Mouse (Mus musculus): ENCODE results near the gene Ccr7. TPM values are rescaled to one million over a fixed set of nuclear protein-coding genes. Genes with fewer than 3 reads are reported as not detected.

The Ccr7 gene
- polyA plus RNA-seq, 1 experiment from 2014 or later, result 0.12 TPM

DNA sequence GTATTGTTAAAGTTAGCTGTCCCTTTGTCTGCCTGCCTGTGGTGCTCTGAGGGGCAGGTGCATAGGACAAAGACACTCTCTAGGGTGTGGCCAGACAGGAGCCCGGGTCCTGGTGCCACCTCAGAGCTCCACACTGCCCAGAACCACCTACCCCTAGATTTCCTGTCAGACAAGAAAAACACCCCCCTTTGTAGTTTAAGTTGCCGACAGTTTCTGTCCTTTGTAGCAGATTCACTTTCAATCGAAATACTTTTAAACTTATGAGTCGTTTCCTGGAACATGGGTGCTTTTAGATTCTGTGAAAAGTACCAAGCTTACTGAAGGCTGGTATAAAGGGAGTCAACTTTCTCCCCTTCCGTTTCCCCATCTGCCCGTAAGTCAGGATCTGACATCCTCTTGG is 38.9 kb downstream of the Ccr7 start:
- in situ Hi-C loops (cut with MboI; ENCODE audit: low pct_unique_long_range_greater_than_20kb), result loop anchor here (10.0 kb wide), 1 partner anchor 201 kb away; no protein-coding TSS in a partner anchor
- H3K27me3 ChIP-seq, result peaks cover 9% of the 10 kb centered on the region
- CTCF ChIA-PET, result interaction anchor here (2.6 kb wide), 1 partner anchor 50 kb away, joined by 7 read pairs; no protein-coding TSS in a partner anchor
- ATAC-seq, result no peak
- no peak for TF ChIP-seq CTCF (IDR thresholded peaks at IDR 0.05)
- no peak for DNase-seq (ENCODE audit: low read depth, low spot score)
- POLR2A ChIA-PET, result no interaction called here

DNA sequence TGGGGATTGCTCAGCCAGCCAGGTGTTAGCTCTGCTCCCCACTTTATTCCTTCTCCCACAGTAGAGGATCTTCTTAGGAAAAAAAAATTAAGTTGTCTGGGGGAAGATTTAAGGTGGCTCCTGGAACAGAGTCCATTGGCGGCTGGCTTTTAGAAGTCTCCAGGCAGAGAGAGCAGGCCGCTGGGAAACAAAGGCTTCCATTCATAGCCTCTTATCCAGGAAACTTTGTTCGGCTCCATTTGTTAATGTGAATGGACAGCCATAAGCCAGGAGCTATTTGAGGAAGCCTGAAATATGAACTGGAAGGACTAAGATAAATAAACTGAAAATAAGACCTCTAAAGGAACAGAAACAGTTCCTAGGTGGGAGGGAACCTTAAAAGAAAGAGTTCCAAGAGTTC is 41.8 kb downstream of the Ccr7 start:
- ATAC-seq (no peak), DNase-seq (ENCODE audit: low read depth, low spot score) (no peak)
- no peak for TF ChIP-seq CTCF (IDR thresholded peaks at IDR 0.05)
- H3K27me3 ChIP-seq, result peaks cover 9% of the 10 kb centered on the region
- ChIA-PET CTCF (interaction anchor here (1.2 kb wide), 1 partner anchor 45 kb away, joined by 3 read pairs; no protein-coding TSS in a partner anchor), POLR2A (no interaction called here)
- in situ Hi-C loops (cut with MboI; ENCODE audit: low pct_unique_long_range_greater_than_20kb), result loop anchor here (5.0 to 10.0 kb wide), 2 partner anchors 66 to 198 kb away; no protein-coding TSS in a partner anchor

DNA sequence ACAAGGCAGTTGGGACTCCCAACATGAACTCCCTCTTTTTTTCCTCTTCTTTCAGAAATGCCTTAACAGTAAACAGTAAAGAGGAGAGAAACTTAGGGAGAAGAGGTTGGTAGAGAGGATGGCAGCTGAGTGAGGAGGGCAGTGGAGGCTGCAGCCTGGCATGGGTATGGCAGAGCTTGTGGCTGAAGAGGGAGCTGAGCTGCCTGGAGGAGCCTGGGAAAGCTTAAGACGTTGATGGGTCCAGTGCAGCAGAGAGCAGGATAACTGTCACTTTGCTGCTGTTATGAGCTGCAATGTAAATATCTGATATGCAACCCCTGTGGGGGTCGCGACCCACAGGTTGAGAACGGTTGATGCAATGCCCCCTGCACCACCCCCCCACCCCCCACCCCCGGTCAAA is 42.2 kb downstream of the Ccr7 start:
- POLR2A ChIA-PET, result no interaction called here
- H3K27me3 ChIP-seq, result peaks cover 9% of the 10 kb centered on the region
- no peak for TF ChIP-seq CTCF (IDR thresholded peaks at IDR 0.05)
- in situ Hi-C loops (cut with MboI; ENCODE audit: low pct_unique_long_range_greater_than_20kb), result loop anchor here (5.0 to 10.0 kb wide), 2 partner anchors 65 to 198 kb away; no protein-coding TSS in a partner anchor
- ATAC-seq, result no peak
- DNase-seq (ENCODE audit: low read depth, low spot score), result no peak
- CTCF ChIA-PET, result interaction anchor here (1.2 kb wide), 1 partner anchor 44 kb away, joined by 3 read pairs; no protein-coding TSS in a partner anchor

DNA sequence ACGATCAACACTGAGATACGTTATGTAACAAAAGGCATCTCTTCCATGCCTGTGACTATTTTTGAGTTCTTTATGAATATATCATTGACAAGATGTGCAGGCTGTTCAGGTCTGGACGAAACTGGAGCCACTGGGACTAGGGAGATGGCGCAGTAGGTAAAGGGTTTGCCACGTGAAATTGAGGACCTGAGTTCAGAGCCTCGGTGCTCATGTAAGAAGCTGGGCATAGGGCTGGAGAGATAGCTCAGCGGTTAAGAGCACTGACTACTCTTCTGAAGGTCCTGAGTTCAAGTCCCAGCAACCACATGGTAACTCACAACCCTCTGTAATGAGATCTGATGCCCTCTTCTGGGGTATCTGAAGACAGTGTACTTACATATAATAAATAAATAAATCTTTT is 43.2 kb downstream of the Ccr7 start:
- no peak for ATAC-seq
- in situ Hi-C loops (cut with MboI; ENCODE audit: low pct_unique_long_range_greater_than_20kb), result loop anchor here (5.0 to 10.0 kb wide), 2 partner anchors 64 to 197 kb away; no protein-coding TSS in a partner anchor
- TF ChIP-seq CTCF (IDR thresholded peaks at IDR 0.05), result no peak
- no peak for DNase-seq (ENCODE audit: low read depth, low spot score)
- peaks cover 9% of the 10 kb centered on the region for H3K27me3 ChIP-seq
- ChIA-PET CTCF (no interaction called here), POLR2A (no interaction called here)

DNA sequence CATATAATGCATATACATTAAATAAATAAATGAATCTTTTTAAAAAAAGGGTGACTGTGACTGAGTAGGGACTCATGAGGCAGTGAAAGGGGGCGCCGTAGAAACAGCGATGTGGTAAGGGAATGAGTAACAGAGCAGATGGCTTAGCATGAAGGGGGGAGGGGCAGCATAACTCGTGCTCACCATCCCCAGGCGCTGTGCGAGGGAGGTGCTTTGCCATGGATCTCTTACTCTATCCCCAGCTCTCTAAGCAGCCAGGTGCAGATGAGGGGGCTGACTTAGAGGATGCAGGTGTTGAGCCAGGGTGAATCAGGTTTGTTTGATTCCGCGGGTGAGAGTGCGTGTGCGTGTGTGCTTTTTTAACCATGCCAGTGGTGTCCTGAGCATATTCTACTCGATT is 43.7 kb downstream of the Ccr7 start:
- DNase-seq (ENCODE audit: low read depth, low spot score) (no peak), ATAC-seq (no peak)
- in situ Hi-C loops (cut with MboI; ENCODE audit: low pct_unique_long_range_greater_than_20kb), result loop anchor here (5.0 to 10.0 kb wide), 2 partner anchors 64 to 196 kb away; no protein-coding TSS in a partner anchor
- TF ChIP-seq CTCF (IDR thresholded peaks at IDR 0.05), result no peak
- peaks cover 9% of the 10 kb centered on the region for H3K27me3 ChIP-seq
- POLR2A ChIA-PET, result no interaction called here
- CTCF ChIA-PET, result no interaction called here

DNA sequence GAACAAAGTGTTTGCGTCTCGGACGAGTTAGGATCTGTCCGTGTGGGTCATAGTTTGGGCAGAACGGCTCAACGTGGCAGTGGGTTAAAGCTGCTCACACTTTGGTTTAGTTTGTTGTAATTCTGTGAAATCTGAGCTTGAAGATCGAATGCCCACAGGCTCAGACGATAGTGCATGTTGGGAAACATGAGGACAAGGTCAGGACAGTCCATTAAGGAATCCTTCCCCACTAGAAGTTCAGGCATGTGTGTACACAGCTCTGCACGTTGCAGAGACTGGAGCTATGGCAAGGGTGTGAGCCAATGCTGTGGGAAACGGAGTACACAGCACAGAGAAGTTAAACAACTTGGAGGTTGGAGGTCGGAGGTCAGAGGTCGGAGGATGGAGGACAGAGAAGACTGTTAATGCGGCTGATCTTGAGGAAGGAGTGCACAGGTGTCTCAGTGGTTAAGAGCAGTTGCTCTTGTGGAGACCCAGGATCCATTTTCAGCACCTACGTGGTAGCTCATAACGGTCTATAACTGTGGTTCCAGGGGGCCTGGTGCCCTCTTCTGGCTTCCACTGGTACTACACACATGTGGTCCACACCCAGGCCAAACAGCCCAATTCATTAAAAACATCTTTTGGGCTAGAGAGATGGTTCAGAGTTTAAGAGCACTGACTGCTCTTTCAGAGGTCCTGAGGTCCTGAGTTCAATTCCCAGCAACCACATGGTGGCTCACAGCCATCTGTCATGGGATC is 44.3 kb downstream of the Ccr7 start:
- no peak for ATAC-seq
- ChIA-PET POLR2A (no interaction called here), CTCF (interaction anchor here (1.4 kb wide), 1 partner anchor 45 kb away, joined by 5 read pairs; no protein-coding TSS in a partner anchor)
- no peak for DNase-seq (ENCODE audit: low read depth, low spot score)
- TF ChIP-seq CTCF (IDR thresholded peaks at IDR 0.05), result no peak
- in situ Hi-C loops (cut with MboI; ENCODE audit: low pct_unique_long_range_greater_than_20kb), result loop anchor here (5.0 to 10.0 kb wide), 2 partner anchors 63 to 196 kb away; no protein-coding TSS in a partner anchor
- H3K27me3 ChIP-seq, result peaks cover 6% of the 10 kb centered on the region

DNA sequence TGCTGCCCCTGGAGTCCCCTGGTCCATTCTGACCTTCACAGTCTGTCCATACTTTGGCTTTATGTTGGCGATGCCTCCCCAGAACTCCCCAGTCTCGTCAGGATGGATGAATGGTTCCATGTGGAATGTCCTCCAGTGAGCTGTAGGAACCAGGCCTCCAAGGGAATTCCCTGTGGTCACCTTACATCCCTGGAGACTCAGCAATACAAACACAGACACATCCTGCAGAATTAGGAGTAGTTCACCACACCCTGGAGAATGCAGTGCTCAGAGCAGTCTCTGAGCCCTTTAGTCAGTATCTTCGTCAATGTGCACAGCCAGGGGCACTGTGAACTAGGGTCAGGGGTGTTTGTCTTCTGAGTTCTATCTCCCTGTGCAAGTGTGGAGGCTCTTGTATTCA is 46.6 kb downstream of the Ccr7 start:
- ATAC-seq, result no peak
- no peak for DNase-seq (ENCODE audit: low read depth, low spot score)
- no peak for TF ChIP-seq CTCF (IDR thresholded peaks at IDR 0.05)
- no peaks in the 10 kb centered on the region for H3K27me3 ChIP-seq
- ChIA-PET CTCF (interaction anchor here (1.1 kb wide), 1 partner anchor 12 kb away, joined by 3 read pairs; no protein-coding TSS in a partner anchor), POLR2A (no interaction called here)
- in situ Hi-C loops (cut with MboI; ENCODE audit: low pct_unique_long_range_greater_than_20kb), result no loop called here

DNA sequence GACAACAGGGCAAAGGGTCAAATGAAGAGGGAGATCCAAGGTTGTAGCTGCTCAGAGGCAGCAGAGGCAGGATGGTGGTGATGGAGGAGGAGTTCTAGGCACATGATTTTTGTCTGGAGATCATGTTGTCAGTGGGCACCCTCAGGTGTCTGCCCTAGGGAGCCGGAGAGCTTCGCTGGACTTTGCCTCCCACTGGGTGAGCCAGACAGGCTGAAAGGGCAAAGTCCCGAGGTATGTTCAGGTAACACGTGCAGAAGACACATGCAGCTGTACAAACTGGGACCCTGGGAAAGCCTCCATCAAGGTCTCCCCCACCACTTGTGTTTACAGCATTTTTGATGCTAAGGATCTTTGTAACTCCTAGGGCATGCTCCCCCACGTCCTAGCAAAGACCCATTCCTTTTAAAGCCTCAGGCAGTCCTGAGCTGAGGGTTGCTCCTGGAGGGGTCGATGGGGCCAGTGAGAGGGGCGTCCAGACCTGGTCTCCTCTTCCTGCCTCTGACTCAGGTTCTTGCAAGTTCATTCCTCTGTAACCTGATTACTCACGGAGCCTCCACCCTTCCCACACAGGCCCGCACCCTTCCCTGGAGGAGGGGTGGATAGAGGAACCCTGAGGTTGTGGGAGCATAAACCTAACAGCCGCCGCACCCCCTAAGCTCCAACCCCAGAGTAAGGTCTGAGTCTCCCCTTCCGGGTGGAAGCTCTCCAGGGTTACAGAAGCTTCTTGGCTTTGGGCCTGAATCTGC is 48.7 kb downstream of the Ccr7 start:
- CTCF ChIA-PET, result interaction anchor here (1.0 to 2.0 kb wide), 3 partner anchors 10 to 60 kb away, joined by 3 to 5 read pairs (median 4); no protein-coding TSS in a partner anchor
- H3K27me3 ChIP-seq, result no peaks in the 10 kb centered on the region
- in situ Hi-C loops (cut with MboI; ENCODE audit: low pct_unique_long_range_greater_than_20kb), result no loop called here
- ATAC-seq, result no peak
- DNase-seq (ENCODE audit: low read depth, low spot score), result no peak
- TF ChIP-seq CTCF (IDR thresholded peaks at IDR 0.05), result no peak
- POLR2A ChIA-PET, result no interaction called here

DNA sequence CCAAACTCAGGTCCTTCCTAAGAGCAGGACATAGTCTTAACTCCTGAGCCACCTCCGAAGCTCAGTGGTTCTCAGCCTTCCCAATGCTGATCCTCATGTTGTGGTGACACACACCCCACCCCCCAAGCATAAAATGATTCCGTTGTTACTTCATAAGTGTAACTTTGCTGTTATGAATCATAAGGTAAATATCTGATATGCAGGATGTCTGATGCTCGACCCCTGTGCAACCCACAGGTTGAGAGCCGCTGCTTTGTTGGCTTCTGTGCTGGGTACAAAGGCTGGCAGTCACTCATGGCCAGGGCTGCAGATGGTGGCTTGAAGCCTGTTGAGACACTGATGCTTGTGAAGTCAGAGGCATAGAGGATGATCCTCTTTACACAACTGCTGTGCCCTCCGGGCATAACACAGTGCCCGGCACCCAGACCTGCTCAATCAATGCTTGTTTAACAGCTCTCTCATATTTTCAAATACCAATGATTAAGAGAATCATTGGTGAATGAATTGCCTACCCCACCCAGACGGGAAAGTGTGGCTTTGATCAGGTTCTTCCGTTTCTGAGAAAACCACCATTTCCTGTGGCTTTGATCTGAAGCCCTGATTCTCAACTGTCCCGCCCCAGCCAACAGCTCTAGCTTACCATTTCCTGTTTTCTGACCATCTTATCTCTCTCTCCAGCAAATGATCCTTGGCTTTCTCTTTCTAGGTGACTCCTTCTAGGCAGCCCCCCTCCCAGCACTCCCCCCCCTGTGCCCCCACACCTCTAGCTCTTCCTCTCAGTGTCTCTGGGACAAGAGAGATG is 50.1 kb downstream of the Ccr7 start:
- ChIA-PET CTCF (interaction anchor here (1.0 kb wide), 1 partner anchor 9 kb away, joined by 3 read pairs; no protein-coding TSS in a partner anchor), POLR2A (no interaction called here)
- in situ Hi-C loops (cut with MboI; ENCODE audit: low pct_unique_long_range_greater_than_20kb), result no loop called here
- ATAC-seq (no peak), DNase-seq (ENCODE audit: low read depth, low spot score) (no peak)
- TF ChIP-seq CTCF (IDR thresholded peaks at IDR 0.05), result no peak
- no peaks in the 10 kb centered on the region for H3K27me3 ChIP-seq

DNA sequence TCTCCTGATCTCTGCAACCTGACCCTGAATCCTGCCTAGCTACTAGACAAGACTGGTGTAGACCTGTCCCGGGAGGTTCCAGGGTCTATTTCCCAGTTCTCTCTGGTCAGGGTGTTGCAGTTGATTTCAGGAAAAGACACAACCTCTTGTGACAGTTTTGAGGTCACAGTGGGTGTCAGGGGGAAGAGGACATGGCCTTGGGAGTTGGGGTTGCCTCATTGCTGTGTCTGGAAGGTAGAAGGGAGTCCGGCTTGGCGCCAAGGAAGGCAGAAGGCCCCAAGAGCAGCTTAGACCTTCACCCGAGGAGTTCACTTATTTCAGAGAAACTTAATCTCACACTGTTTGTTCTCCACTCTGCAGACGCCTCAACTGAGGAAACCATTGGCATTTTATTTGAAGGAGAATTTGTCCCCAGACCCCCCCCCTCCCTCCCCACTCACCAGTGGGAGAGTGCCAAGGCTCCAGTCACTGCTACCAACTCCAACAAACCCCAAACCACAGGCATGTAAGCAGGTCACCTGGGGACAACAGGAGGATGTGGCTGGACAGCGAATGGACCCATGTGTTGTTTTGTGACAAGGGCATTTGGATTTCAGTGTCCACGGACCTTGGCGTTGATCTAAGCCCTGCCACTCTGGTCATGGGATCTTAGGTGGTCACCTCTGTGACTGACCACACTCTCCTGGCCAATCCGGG is 52.2 kb downstream of the Ccr7 start:
- H3K27me3 ChIP-seq, result no peaks in the 10 kb centered on the region
- TF ChIP-seq CTCF (IDR thresholded peaks at IDR 0.05), result no peak
- no peak for DNase-seq (ENCODE audit: low read depth, low spot score)
- ChIA-PET CTCF (no interaction called here), POLR2A (no interaction called here)
- no peak for ATAC-seq
- in situ Hi-C loops (cut with MboI; ENCODE audit: low pct_unique_long_range_greater_than_20kb), result no loop called here

Measured in Patski (cell line).